Mouse (Mus musculus): ENCODE data around the gene 9930104L06Rik. TPM values are rescaled to one million over a fixed set of nuclear protein-coding genes. Genes with fewer than 3 reads are reported as not detected.
A peak's percentile ranks its signal among the peaks of the same experiment; 100 is the strongest.
"Not testable (repeated sequence)": the region's sequence is repeated elsewhere in the genome, so short reads cannot be mapped to it uniquely, and the experiment has no call there.

Gene 9930104L06Rik
- polyA plus RNA-seq, 1 experiment, result not detected

GRCm38 (mm10) chr4:124905417-124905816, 31.4 kb upstream of the 9930104L06Rik start:
- peaks cover 16% of the 10 kb centered on the region for H3K4me1 ChIP-seq (ENCODE audit: control insufficient read depth, insufficient read depth, low read length)
- TF ChIP-seq CTCF (IDR thresholded peaks at IDR 0.05; ENCODE audit: insufficient read depth, low read depth, low read length) (no peak), POLR2A (IDR thresholded peaks at IDR 0.05; ENCODE audit: insufficient read depth, low read depth, low read length) (no peak)
- 80% methylated on average over 4 of the region's 4 CpGs for WGBS
- 0 out of 2 replicates have a peak overlapping the region, but pooled peaks have one; percentile 19 for H3K27ac ChIP-seq (ENCODE audit: insufficient read depth, low read depth, low read length)
- no peak overlapping the region for H3K4me3 ChIP-seq (ENCODE audit: insufficient read depth, low read depth, low read length)

- no peak for TF ChIP-seq POLR2A (IDR thresholded peaks at IDR 0.05; ENCODE audit: insufficient read depth, low read depth, low read length)
- no peak for TF ChIP-seq CTCF (IDR thresholded peaks at IDR 0.05; ENCODE audit: insufficient read depth, low read depth, low read length)
- H3K4me1 ChIP-seq (ENCODE audit: control insufficient read depth, insufficient read depth, low read length), result peaks cover 16% of the 10 kb centered on the region
- no peak overlapping the region for H3K4me3 ChIP-seq (ENCODE audit: insufficient read depth, low read depth, low read length)
- WGBS, result 12% methylated on average over 21 of the region's 21 CpGs
- peak overlapping the region; percentile 29 for H3K27ac ChIP-seq (ENCODE audit: insufficient read depth, low read depth, low read length)
Measured at GRCm38 (mm10) chr4:124905971-124906822, 30.7 kb upstream of the 9930104L06Rik start.

GRCm38 (mm10) chr4:124928102-124928501, 8.7 kb upstream of the 9930104L06Rik start:
- Histone ChIP-seq H3K4me3 (ENCODE audit: insufficient read depth, low read depth, low read length) (no peak overlapping the region), H3K4me1 (ENCODE audit: control insufficient read depth, insufficient read depth, low read length) (no peaks in the 10 kb centered on the region), H3K27ac (ENCODE audit: insufficient read depth, low read depth, low read length) (no peak overlapping the region)
- WGBS, result 54% methylated on average over 5 of the region's 5 CpGs
- no peak for TF ChIP-seq POLR2A (IDR thresholded peaks at IDR 0.05; ENCODE audit: insufficient read depth, low read depth, low read length)
- no peak for TF ChIP-seq CTCF (IDR thresholded peaks at IDR 0.05; ENCODE audit: insufficient read depth, low read depth, low read length)

GRCm38 (mm10) chr4:124939211-124939610, 2.4 kb downstream of the 9930104L06Rik start, which contains the start of gene Cdca8:
Gene Cdca8 (minus strand): TSS chr4:124939311.
- WGBS, result 92% methylated on average over 4 of the region's 4 CpGs
- H3K4me1 ChIP-seq (ENCODE audit: control insufficient read depth, insufficient read depth, low read length); H3K4me3 ChIP-seq (ENCODE audit: insufficient read depth, low read depth, low read length); H3K27ac ChIP-seq (ENCODE audit: insufficient read depth, low read depth, low read length): not testable (repeated sequence)

GRCm38 (mm10) chr4:124943022-124943421, 6.2 kb downstream of the 9930104L06Rik start:
- WGBS, result 0% methylated on average over 4 of the region's 4 CpGs

GRCm38 (mm10) chr4:124943781-124944180, 6.9 kb downstream of the 9930104L06Rik start:
- WGBS, result 81% methylated on average over 5 of the region's 5 CpGs
- H3K27ac ChIP-seq (ENCODE audit: insufficient read depth, low read depth, low read length), result no peak overlapping the region

More at GRCm38 (mm10) chr4:124943022-124943421, 6.2 kb downstream of the 9930104L06Rik start:
- no peaks in the 10 kb centered on the region for H3K4me1 ChIP-seq (ENCODE audit: control insufficient read depth, insufficient read depth, low read length)
- no peak overlapping the region for H3K27ac ChIP-seq (ENCODE audit: insufficient read depth, low read depth, low read length)
- no peak overlapping the region for H3K4me3 ChIP-seq (ENCODE audit: insufficient read depth, low read depth, low read length)
- no peak for TF ChIP-seq POLR2A (IDR thresholded peaks at IDR 0.05; ENCODE audit: insufficient read depth, low read depth, low read length)
- peak; percentile 87 for TF ChIP-seq CTCF (IDR thresholded peaks at IDR 0.05; ENCODE audit: insufficient read depth, low read depth, low read length)

GRCm38 (mm10) chr4:124944961-124945360, 8.1 kb downstream of the 9930104L06Rik start:
- WGBS, result 53% methylated on average over 2 of the region's 2 CpGs
- Histone ChIP-seq H3K4me3 (ENCODE audit: insufficient read depth, low read depth, low read length) (no peak overlapping the region), H3K4me1 (ENCODE audit: control insufficient read depth, insufficient read depth, low read length) (no peaks in the 10 kb centered on the region), H3K27ac (ENCODE audit: insufficient read depth, low read depth, low read length) (no peak overlapping the region)
- no peak for TF ChIP-seq POLR2A (IDR thresholded peaks at IDR 0.05; ENCODE audit: insufficient read depth, low read depth, low read length)
- no peak for TF ChIP-seq CTCF (IDR thresholded peaks at IDR 0.05; ENCODE audit: insufficient read depth, low read depth, low read length)

More at GRCm38 (mm10) chr4:124943781-124944180, 6.9 kb downstream of the 9930104L06Rik start:
- TF ChIP-seq POLR2A (IDR thresholded peaks at IDR 0.05; ENCODE audit: insufficient read depth, low read depth, low read length) (no peak), CTCF (IDR thresholded peaks at IDR 0.05; ENCODE audit: insufficient read depth, low read depth, low read length) (no peak)
- Histone ChIP-seq H3K4me3 (ENCODE audit: insufficient read depth, low read depth, low read length) (no peak overlapping the region), H3K4me1 (ENCODE audit: control insufficient read depth, insufficient read depth, low read length) (no peaks in the 10 kb centered on the region)

GRCm38 (mm10) chr4:124949488-124949887, 12.6 kb downstream of the 9930104L06Rik start:
- no peak overlapping the region for H3K4me3 ChIP-seq (ENCODE audit: insufficient read depth, low read depth, low read length)
- no peak for TF ChIP-seq POLR2A (IDR thresholded peaks at IDR 0.05; ENCODE audit: insufficient read depth, low read depth, low read length)
- TF ChIP-seq CTCF (IDR thresholded peaks at IDR 0.05; ENCODE audit: insufficient read depth, low read depth, low read length), result no peak
- WGBS, result 45% methylated on average over 3 of the region's 3 CpGs
- no peak overlapping the region for H3K27ac ChIP-seq (ENCODE audit: insufficient read depth, low read depth, low read length)
- no peaks in the 10 kb centered on the region for H3K4me1 ChIP-seq (ENCODE audit: control insufficient read depth, insufficient read depth, low read length)

GRCm38 (mm10) chr4:124950181-124951035, 13.6 kb downstream of the 9930104L06Rik start:
- Histone ChIP-seq H3K27ac (ENCODE audit: insufficient read depth, low read depth, low read length) (no peak overlapping the region), H3K4me1 (ENCODE audit: control insufficient read depth, insufficient read depth, low read length) (no peaks in the 10 kb centered on the region), H3K4me3 (ENCODE audit: insufficient read depth, low read depth, low read length) (no peak overlapping the region)
- TF ChIP-seq CTCF (IDR thresholded peaks at IDR 0.05; ENCODE audit: insufficient read depth, low read depth, low read length), result no peak
- no peak for TF ChIP-seq POLR2A (IDR thresholded peaks at IDR 0.05; ENCODE audit: insufficient read depth, low read depth, low read length)
- WGBS, result 80% methylated on average over 21 of the region's 21 CpGs
